In the genomic region with DNA sequence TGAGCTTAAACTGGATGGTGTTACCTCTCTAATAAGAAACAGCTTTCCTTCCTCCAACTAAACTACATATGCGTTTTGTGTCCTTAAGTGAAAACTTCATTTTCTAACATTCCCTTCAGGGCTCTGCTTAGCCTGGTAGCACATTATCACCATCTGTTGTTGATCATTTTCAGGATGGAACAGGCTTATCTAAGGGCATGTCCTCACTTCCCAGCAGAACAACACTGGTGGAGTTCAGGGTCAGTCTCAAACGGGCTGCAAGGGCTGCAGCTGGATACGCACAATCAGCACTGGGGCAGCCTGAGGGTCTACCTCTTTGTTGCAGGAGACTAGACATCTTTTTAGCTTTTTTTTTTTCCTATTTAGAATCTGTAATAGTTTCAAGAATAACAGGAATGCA, we compare ENCODE assay signal across 28 mouse cellular contexts. TPM values are rescaled to one million over a fixed set of nuclear protein-coding genes. Genes with fewer than 3 reads are reported as not detected.
A peak's percentile ranks its signal among the peaks of the same experiment; 100 is the strongest.
DNase-seq lines count a peak whose midpoint lies in the region; ATAC-seq and TF ChIP-seq lines count a peak whose summit lies in the region.
"Had no signal": no experiment of that assay in that cellular context is flagged by ENCODE, and none has a peak within 500 bp of the region (broad histone marks: within the 10 kb centered on the region; RNA-seq: fewer than 3 reads in every experiment).

No protein-coding gene starts in this region.

- no peak overlapping the region for H3K9ac ChIP-seq in hindbrain, postnatal 0 days (replicated peaks; ENCODE audit: low read length)
- H3K9ac ChIP-seq in limb, embryonic 13.5 days: no peak overlapping the region
- H3K9ac ChIP-seq in intestine, embryonic 16.5 days (ENCODE audit: low read depth, low read length): no peak overlapping the region
- H3K9ac ChIP-seq: embryonic facial prominence, embryonic 13.5 days; forebrain, embryonic 13.5 days; forebrain, postnatal 0 days; heart, embryonic 13.5 days; hindbrain, embryonic 12.5 days had no signal

- DNase-seq in hindbrain, embryonic 10.5 days (ENCODE audit: low spot score): peak; percentile 22
- no peak for DNase-seq in hindbrain, postnatal 0 days (ENCODE audit: low spot score)
- DNase-seq in embryo, embryonic 11 days: peak; percentile 49
- DNase-seq in forelimb bud, embryonic 11.5 days (ENCODE audit: low read depth, low spot score): peak; percentile 30
- DNase-seq in thymus, postnatal 36 days: no peak
- no peak for DNase-seq in right cerebral cortex, postnatal 4 days
- DNase-seq: adrenal gland, postnatal 10 days; cerebellum, adult 11 months; cerebellum, adult 8-10 months; cerebellum, postnatal 14 days; forebrain, postnatal 0 days; gastrocnemius, postnatal 36 days; heart, adult 11 months; heart, postnatal 36 days had no signal

- no peak overlapping the region for H3K4me3 ChIP-seq in hindbrain, embryonic 10.5 days
- H3K4me3 ChIP-seq in hindbrain, postnatal 0 days (ENCODE audit: low read length): no peak overlapping the region
- H3K4me3 ChIP-seq in limb, embryonic 13.5 days: no peak overlapping the region
- no peak overlapping the region for H3K4me3 ChIP-seq in intestine, embryonic 16.5 days (ENCODE audit: low read length)
- H3K4me3 ChIP-seq: embryonic facial prominence, embryonic 13.5 days; forebrain, embryonic 13.5 days; heart, embryonic 13.5 days; hindbrain, embryonic 12.5 days had no signal

- WGBS in hindbrain, embryonic 10.5 days: 68% methylated on average over 3 of the region's 3 CpGs
- WGBS in hindbrain, postnatal 0 days: 84% methylated on average over 3 of the region's 3 CpGs
- WGBS in limb, embryonic 13.5 days: 22% methylated on average over 3 of the region's 3 CpGs
- 77% methylated on average over 3 of the region's 3 CpGs for WGBS in intestine, embryonic 16.5 days

- TF ChIP-seq CTCF in hindbrain, postnatal 0 days (IDR thresholded peaks at IDR 0.05; ENCODE audit: low read depth): no peak

- no peak overlapping the region for H3K27ac ChIP-seq in hindbrain, embryonic 10.5 days
- no peak overlapping the region for H3K27ac ChIP-seq in hindbrain, postnatal 0 days
- H3K27ac ChIP-seq in limb, embryonic 13.5 days: no peak overlapping the region
- no peak overlapping the region for H3K27ac ChIP-seq in intestine, embryonic 16.5 days (ENCODE audit: low read length)
- H3K27ac ChIP-seq: embryonic facial prominence, embryonic 13.5 days; forebrain, embryonic 13.5 days; heart, embryonic 13.5 days; hindbrain, embryonic 12.5 days had no signal

- H3K4me2 ChIP-seq in hindbrain, postnatal 0 days (ENCODE audit: low read depth, low read length): no peak overlapping the region
- no peak overlapping the region for H3K4me2 ChIP-seq in limb, embryonic 13.5 days (replicated peaks)
- no peak overlapping the region for H3K4me2 ChIP-seq in intestine, embryonic 16.5 days (ENCODE audit: low read depth, low read length)
- H3K4me2 ChIP-seq: embryonic facial prominence, embryonic 13.5 days; forebrain, embryonic 13.5 days; heart, embryonic 13.5 days; hindbrain, embryonic 12.5 days had no signal

- ATAC-seq in hindbrain, postnatal 0 days: no peak
- peak; percentile 40; the same call in 1 of the 2 replicates for ATAC-seq in limb, embryonic 13.5 days (ENCODE audit: low FRiP score, low read depth)
- no peak for ATAC-seq in intestine, embryonic 16.5 days
- ATAC-seq: forebrain, embryonic 13.5 days; forebrain, postnatal 0 days; hindbrain, embryonic 16.5 days had no signal

- H3K27me3 ChIP-seq in hindbrain, embryonic 10.5 days (ENCODE audit: insufficient read depth, poor library complexity, severe bottlenecking): no peaks in the 10 kb centered on the region
- H3K27me3 ChIP-seq in hindbrain, postnatal 0 days (ENCODE audit: insufficient read depth, low read length): no peaks in the 10 kb centered on the region
- no peaks in the 10 kb centered on the region for H3K27me3 ChIP-seq in limb, embryonic 13.5 days
- H3K27me3 ChIP-seq in intestine, embryonic 16.5 days (replicated peaks; ENCODE audit: control insufficient read depth, insufficient read depth, low read length): no peaks in the 10 kb centered on the region
- H3K27me3 ChIP-seq: embryonic facial prominence, embryonic 13.5 days; forebrain, embryonic 13.5 days; heart, embryonic 13.5 days; hindbrain, embryonic 12.5 days had no signal

- no peaks in the 10 kb centered on the region for H3K36me3 ChIP-seq in hindbrain, embryonic 10.5 days
- no peaks in the 10 kb centered on the region for H3K36me3 ChIP-seq in hindbrain, postnatal 0 days (ENCODE audit: insufficient read depth, low read length)
- no peaks in the 10 kb centered on the region for H3K36me3 ChIP-seq in limb, embryonic 13.5 days
- H3K36me3 ChIP-seq in intestine, embryonic 16.5 days (ENCODE audit: control insufficient read depth, insufficient read depth, low read length): no peaks in the 10 kb centered on the region
- H3K36me3 ChIP-seq: embryonic facial prominence, embryonic 13.5 days; heart, embryonic 13.5 days; hindbrain, embryonic 12.5 days had no signal

- H3K9me3 ChIP-seq in hindbrain, embryonic 10.5 days: peaks cover 7% of the 10 kb centered on the region; the same call in 1 of the 2 replicates
- 0 out of 2 replicates have a peak, but pooled peaks cover 3% of the 10 kb centered on the region for H3K9me3 ChIP-seq in hindbrain, postnatal 0 days (ENCODE audit: low read length)
- peaks cover 3% of the 10 kb centered on the region; the same call in 1 of the 2 replicates for H3K9me3 ChIP-seq in limb, embryonic 13.5 days
- H3K9me3 ChIP-seq in intestine, embryonic 16.5 days (ENCODE audit: control insufficient read depth, low read length): peaks cover 3% of the 10 kb centered on the region
- H3K9me3 ChIP-seq: embryonic facial prominence, embryonic 13.5 days; forebrain, embryonic 13.5 days; hindbrain, embryonic 12.5 days had no signal

- H3K4me1 ChIP-seq in hindbrain, embryonic 10.5 days (replicated peaks): no peaks in the 10 kb centered on the region
- H3K4me1 ChIP-seq in hindbrain, postnatal 0 days (ENCODE audit: insufficient read depth, low read length): no peaks in the 10 kb centered on the region
- no peaks in the 10 kb centered on the region for H3K4me1 ChIP-seq in limb, embryonic 13.5 days
- no peaks in the 10 kb centered on the region for H3K4me1 ChIP-seq in intestine, embryonic 16.5 days (ENCODE audit: control insufficient read depth, insufficient read depth, low read length)
- H3K4me1 ChIP-seq: embryonic facial prominence, embryonic 13.5 days; forebrain, embryonic 13.5 days; heart, embryonic 13.5 days; hindbrain, embryonic 12.5 days had no signal

RNA-seq across cellular contexts. Expression of a gene that starts 39.7 kb away (rescaled TPM):
- not detected in 2 replicates for polyA plus RNA-seq in hindbrain, embryonic 10.5 days (2016; fragmentation: Nextera tagmentation; extraction: Ambion mirVana)
- total RNA-seq in hindbrain, postnatal 0 days (2014; rRNA removed): not detected in 2 replicates
- polyA plus RNA-seq in hindbrain, postnatal 0 days (2015; fragmentation: Nextera tagmentation; extraction: Ambion mirVana): not detected in 2 replicates
- polyA plus RNA-seq in limb, embryonic 13.5 days (2015; fragmentation: Nextera tagmentation; extraction: Ambion mirVana): not detected in 2 replicates
- not detected in 2 replicates for polyA plus RNA-seq in intestine, embryonic 16.5 days (2015; fragmentation: Nextera tagmentation; extraction: Ambion mirVana)
- total RNA-seq: adrenal gland, postnatal 10 days; adrenal gland, postnatal 4 days; common myeloid progenitor, adult 5-6 weeks; forebrain, postnatal 0 days; gastrocnemius, adult 8-10 months; gastrocnemius, postnatal 36 days; heart, postnatal 36 days; MEL had no signal
- polyA plus RNA-seq: brain, embryonic 14.5 days; C2C12; embryonic facial prominence, embryonic 13.5 days; forebrain, embryonic 13.5 days; forebrain, postnatal 0 days; heart, embryonic 13.5 days; heart, postnatal 0 days; hindbrain, embryonic 12.5 days; hindbrain, embryonic 16.5 days had no signal

Comparison
In these comparisons a context has a peak if more than half of its experiments do, and no peak if none do; other contexts are left out.
1. DNase-seq: peak in hindbrain, embryonic 10.5 days (single experiment), embryo, embryonic 11 days (single experiment) and forelimb bud, embryonic 11.5 days (single experiment); none in hindbrain, postnatal 0 days (single experiment), thymus, postnatal 36 days (0 of 2) and right cerebral cortex, postnatal 4 days (single experiment).